Mouse (Mus musculus) E14TG2a.4 (cell line): Measurements from ENCODE around the gene Gm20773.
"Not testable (repeated sequence)": the region's sequence is repeated elsewhere in the genome, so short reads cannot be mapped to it uniquely, and the experiment has no call there.

Experiments used
- H3K27me3 ChIP-seq: 2 replicates; pipeline ENCODE4 v1.6.1; 2014; ENCODE audit warnings: low read length, control low read depth; ENCODE audit not compliant: insufficient read depth
- H3K36me3 ChIP-seq: 2 replicates; pipeline ENCODE4 v1.6.1; 2014; ENCODE audit warnings: low read length, control low read depth; ENCODE audit not compliant: insufficient read depth
- H3K4me1 ChIP-seq: replicated peaks from 2 replicates; pipeline ENCODE4 v1.6.1; 2014; ENCODE audit warnings: low read depth, low read length, control low read depth
- H3K4me3 ChIP-seq: replicated peaks from 2 replicates; pipeline ENCODE4 v1.5.1; 2014; ENCODE audit warnings: mild to moderate bottlenecking, low read length
- H3K9me3 ChIP-seq: 2 replicates; pipeline ENCODE4 v1.6.1; 2014; ENCODE audit warnings: low read length, control low read depth

Gm20773 gene

DNA sequence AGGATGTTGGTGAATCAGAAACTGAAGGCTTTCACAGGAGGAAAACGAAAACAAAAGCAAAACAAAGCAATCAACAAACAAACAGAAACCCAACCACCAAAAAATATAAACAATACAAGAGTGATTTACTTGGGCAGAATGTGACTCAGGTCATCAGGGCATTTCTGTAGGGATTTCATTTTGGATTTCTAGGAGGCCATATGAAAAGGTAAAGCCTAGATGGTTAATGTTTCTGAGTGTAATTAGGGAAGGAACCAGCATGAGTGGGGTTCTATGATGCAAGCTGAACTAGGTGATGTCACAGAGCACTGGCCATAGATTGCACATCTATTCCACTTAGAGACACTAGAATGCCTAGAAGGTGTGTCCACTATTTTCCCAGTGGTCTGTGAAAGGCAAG, at the start of gene Gm20773:
Gm20773 (plus strand) TSS at position 301 of the 400 bp plus-strand sequence.
- not testable (repeated sequence) for H3K9me3 ChIP-seq, H3K27me3 ChIP-seq, H3K4me3 ChIP-seq, H3K4me1 ChIP-seq, H3K36me3 ChIP-seq

DNA sequence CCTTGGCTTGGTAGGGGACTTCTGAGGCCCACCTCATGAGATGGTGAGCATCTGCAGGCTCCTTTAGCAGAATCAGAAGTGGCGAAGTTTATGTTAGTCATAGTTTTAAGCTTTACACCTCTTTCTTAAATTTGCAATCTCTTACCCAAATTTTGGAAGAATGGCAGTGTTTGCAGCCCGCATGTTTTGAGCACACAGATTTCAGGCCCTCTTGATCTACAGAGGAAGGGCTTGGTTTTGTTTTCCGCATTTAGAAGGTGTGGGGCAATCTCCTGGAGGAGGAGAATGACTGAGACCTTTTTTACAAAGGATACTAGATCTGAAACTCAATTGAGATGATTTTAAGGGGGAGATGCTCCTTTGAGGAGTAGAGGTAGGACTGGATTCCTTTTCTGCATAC, 28.3 kb upstream of the Gm20773 start, which contains the start of gene Gm21866:
Gm21866 (minus strand) TSS at position 101 of the 400 bp plus-strand sequence.
- H3K4me3 ChIP-seq, H3K9me3 ChIP-seq, H3K36me3 ChIP-seq, H3K4me1 ChIP-seq, H3K27me3 ChIP-seq: not testable (repeated sequence)
